ENCODE assay signal across 9 mouse cellular contexts in the genomic region with DNA sequence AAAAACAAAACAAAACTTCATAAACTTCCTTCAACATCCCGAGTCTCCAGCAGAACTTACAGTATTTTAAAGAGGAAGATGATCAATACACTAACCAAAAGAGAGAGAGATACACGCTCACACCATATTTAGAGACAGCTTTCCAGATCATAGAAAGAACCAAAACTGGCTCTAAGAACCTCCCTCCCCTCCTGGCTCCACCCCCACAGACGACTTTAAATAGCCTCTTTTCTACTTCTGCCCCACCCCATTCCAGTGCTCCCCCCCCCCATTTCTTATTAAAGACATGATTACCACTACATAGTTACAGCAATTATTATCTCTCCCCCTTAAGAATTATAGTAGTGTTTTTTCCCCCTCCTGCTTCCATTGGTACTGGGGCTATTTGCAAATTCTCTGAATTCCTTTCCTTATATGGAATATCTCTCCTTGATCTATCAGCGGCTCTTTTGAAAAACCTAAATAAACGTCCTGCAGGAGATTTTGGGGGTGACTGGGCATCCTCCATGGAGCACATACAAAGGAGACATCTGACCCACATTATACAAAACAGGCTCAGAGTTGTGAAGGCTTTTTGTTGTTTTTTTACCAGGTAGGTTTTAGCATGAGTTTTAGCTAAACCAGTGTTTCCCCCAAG. TPM values are rescaled to one million over a fixed set of nuclear protein-coding genes. Genes with fewer than 3 reads are reported as not detected.
DNase-seq lines count a peak whose midpoint lies in the region; ATAC-seq and TF ChIP-seq lines count a peak whose summit lies in the region.
"Had no signal": no experiment of that assay in that cellular context is flagged by ENCODE, and none has a peak within 500 bp of the region (broad histone marks: within the 10 kb centered on the region; RNA-seq: fewer than 3 reads in every experiment).

No protein-coding gene starts in this region.

- H3K79me3 ChIP-seq in C2C12 (ENCODE audit: low read depth), result peaks cover 67% of the 10 kb centered on the region

- no peak for DNase-seq in hindbrain, embryonic 14.5 days (ENCODE audit: low spot score)
- DNase-seq in R1 (ENCODE audit: low read depth, low spot score), result peak; percentile 63
- no peak for DNase-seq in urinary bladder, postnatal 4 days (ENCODE audit: low spot score in 2 of 2)
- no peak for DNase-seq in urinary bladder, postnatal 10 days (ENCODE audit: low spot score)
- DNase-seq: thymus, postnatal 4 days had no signal

- no peak overlapping the region for H3ac ChIP-seq in C2C12 (ENCODE audit: control insufficient read depth, insufficient read length, low read depth)

- WGBS in hindbrain, embryonic 14.5 days, result 13% methylated on average over 5 of the region's 5 CpGs
- 15% methylated on average over 5 of the region's 5 CpGs for WGBS in hindbrain, embryonic 16.5 days
- WGBS in limb, embryonic 13.5 days, result 19% methylated on average over 5 of the region's 5 CpGs

- peaks cover 37% of the 10 kb centered on the region for H3K4me1 ChIP-seq in hindbrain, embryonic 14.5 days (replicated peaks; ENCODE audit: control insufficient read depth, insufficient read depth, low read length)
- peaks cover 45% of the 10 kb centered on the region for H3K4me1 ChIP-seq in hindbrain, embryonic 16.5 days (ENCODE audit: control insufficient read depth, insufficient read depth, low read depth, low read length)
- H3K4me1 ChIP-seq in limb, embryonic 13.5 days, result peaks cover 65% of the 10 kb centered on the region

- H3K9me3 ChIP-seq in hindbrain, embryonic 14.5 days (ENCODE audit: control insufficient read depth, low read length), result no peaks in the 10 kb centered on the region
- H3K9me3 ChIP-seq in hindbrain, embryonic 16.5 days (ENCODE audit: control insufficient read depth, low read length), result no peaks in the 10 kb centered on the region
- H3K9me3 ChIP-seq in limb, embryonic 13.5 days, result no peaks in the 10 kb centered on the region

- no peak overlapping the region for H3K9ac ChIP-seq in hindbrain, embryonic 14.5 days
- H3K9ac ChIP-seq in hindbrain, embryonic 16.5 days (ENCODE audit: low read depth, low read length), result no peak overlapping the region
- no peak overlapping the region for H3K9ac ChIP-seq in limb, embryonic 13.5 days

- H3K27ac ChIP-seq in hindbrain, embryonic 14.5 days, result no peak overlapping the region
- no peak overlapping the region for H3K27ac ChIP-seq in hindbrain, embryonic 16.5 days (ENCODE audit: low read depth, low read length)
- H3K27ac ChIP-seq in limb, embryonic 13.5 days, result no peak overlapping the region

- H3K4me3 ChIP-seq in hindbrain, embryonic 14.5 days (replicated peaks; ENCODE audit: low read length), result no peak overlapping the region
- H3K4me3 ChIP-seq in hindbrain, embryonic 16.5 days (ENCODE audit: low read length), result no peak overlapping the region
- peak overlapping the region; percentile 60 for H3K4me3 ChIP-seq in C2C12 (ENCODE audit: insufficient read depth, poor library complexity, severe bottlenecking)
- peak overlapping the region; percentile 78 for H3K4me3 ChIP-seq in limb, embryonic 13.5 days

- ATAC-seq in hindbrain, embryonic 14.5 days (ENCODE audit: low FRiP score), result no peak
- no peak for ATAC-seq in hindbrain, embryonic 16.5 days
- no peak for ATAC-seq in limb, embryonic 13.5 days (ENCODE audit: low FRiP score, low read depth)
- ATAC-seq: midbrain, embryonic 16.5 days had no signal

- H3K27me3 ChIP-seq in hindbrain, embryonic 14.5 days (ENCODE audit: control insufficient read depth, insufficient read depth, low read length), result peaks cover 51% of the 10 kb centered on the region
- peaks cover 8% of the 10 kb centered on the region for H3K27me3 ChIP-seq in hindbrain, embryonic 16.5 days (replicated peaks; ENCODE audit: control insufficient read depth, insufficient read depth, low read length)
- H3K27me3 ChIP-seq in C2C12 (ENCODE audit: control insufficient read depth, insufficient read depth, insufficient read length), result no peaks in the 10 kb centered on the region
- H3K27me3 ChIP-seq in limb, embryonic 13.5 days, result peaks cover 20% of the 10 kb centered on the region

- no peaks in the 10 kb centered on the region for H3K36me3 ChIP-seq in hindbrain, embryonic 14.5 days (replicated peaks; ENCODE audit: control insufficient read depth, insufficient read depth)
- H3K36me3 ChIP-seq in hindbrain, embryonic 16.5 days (ENCODE audit: control insufficient read depth, insufficient read depth, low read length), result no peaks in the 10 kb centered on the region
- H3K36me3 ChIP-seq in C2C12 (ENCODE audit: control insufficient read depth, insufficient read depth), result peaks cover 53% of the 10 kb centered on the region
- no peaks in the 10 kb centered on the region for H3K36me3 ChIP-seq in limb, embryonic 13.5 days

- H3K79me2 ChIP-seq in C2C12 (ENCODE audit: control insufficient read depth, insufficient read depth), result peaks cover 80% of the 10 kb centered on the region

- no peak for TF ChIP-seq CTCF in C2C12 (IDR thresholded peaks at IDR 0.05; ENCODE audit: control insufficient read depth, insufficient read depth, insufficient read length)

- H3K4me2 ChIP-seq in hindbrain, embryonic 14.5 days (replicated peaks), result 0 out of 2 replicates have a peak overlapping the region, but pooled peaks have one; percentile 92
- no peak overlapping the region for H3K4me2 ChIP-seq in hindbrain, embryonic 16.5 days (ENCODE audit: low read length)
- peak overlapping the region; percentile 86 for H3K4me2 ChIP-seq in limb, embryonic 13.5 days (replicated peaks)

TF ChIP-seq in C2C12, 6 proteins besides CTCF, POLR2A, EP300 and RAD21:
- no peak for TF ChIP-seq USF1 (IDR thresholded peaks at IDR 0.05; ENCODE audit: low read depth)
- no peak for TF ChIP-seq MAX (IDR thresholded peaks at IDR 0.05)
- no peak for TF ChIP-seq CEBPB (IDR thresholded peaks at IDR 0.05; ENCODE audit: low read depth)
- TF ChIP-seq MYOG (IDR thresholded peaks at IDR 0.05; ENCODE audit: control insufficient read depth, extremely low read depth, insufficient read length), result no peak
- TF ChIP-seq FOSL1 (IDR thresholded peaks at IDR 0.05; ENCODE audit: insufficient read depth, low read length, poor library complexity, severe bottlenecking), result no peak
- no peak for TF ChIP-seq MYOD1 (IDR thresholded peaks at IDR 0.05; ENCODE audit: control insufficient read depth, insufficient read length, low read depth)
TF ChIP-seq in C2C12: peak in this region for 0.

RNA-seq across cellular contexts. Expression of gene Tpm1, which starts 3.1 kb away (rescaled TPM):
- polyA plus RNA-seq in hindbrain, embryonic 14.5 days (2014; fragmentation: Nextera tagmentation; extraction: Ambion mirVana), result 163 and 182 TPM in 2 replicates
- 187 and 214 TPM in 2 replicates for polyA plus RNA-seq in hindbrain, embryonic 16.5 days (2015; fragmentation: Nextera tagmentation; extraction: Ambion mirVana)
- 1,080 TPM for polyA plus RNA-seq in C2C12 (2012; fragmentation: generic; extraction: Trizol)
- polyA plus RNA-seq in limb, embryonic 13.5 days (2015; fragmentation: Nextera tagmentation; extraction: Ambion mirVana), result 775 and 786 TPM in 2 replicates

Comparison
In these comparisons a context has a peak if more than half of its experiments do, and no peak if none do; other contexts are left out.
1. H3K4me3 ChIP-seq: peak in C2C12 (single experiment) and limb, embryonic 13.5 days (single experiment); none in hindbrain, embryonic 14.5 days (single experiment) and hindbrain, embryonic 16.5 days (single experiment).